Mouse (Mus musculus) hindbrain, postnatal 0 days (tissue): ENCODE data around the gene Cnpy2. TPM values are rescaled to one million over a fixed set of nuclear protein-coding genes. Genes with fewer than 3 reads are reported as not detected.

ENCODE experiments used
- ATAC-seq: fragments of 200-750 bp; cut with Nextera tagmentation; 2 replicates; pipeline ENCODE4 v1.8.0; 2017; ENCODE audit warnings: mild to moderate bottlenecking, moderate TSS enrichment, moderate library complexity
- DNase-seq: peaks from one replicate; pipeline ENCODE4 v3.0.0-alpha.2; 2015; ENCODE audit warnings: low spot score
- H3K27ac ChIP-seq: fragments of 300-500 bp; sonication (generic); 2 replicates; pipeline ENCODE4 v1.5.1; 2014; ENCODE audit warnings: mild to moderate bottlenecking
- H3K27me3 ChIP-seq: fragments of 300-500 bp; sonication (generic); 2 replicates; pipeline ENCODE4 v1.6.1; 2014; ENCODE audit warnings: low read length, mixed read lengths; ENCODE audit not compliant: insufficient read depth
- H3K36me3 ChIP-seq: fragments of 300-500 bp; sonication (generic); 2 replicates; pipeline ENCODE4 v1.6.1; 2014; ENCODE audit warnings: low read length, mixed read lengths; ENCODE audit not compliant: insufficient read depth
- H3K4me1 ChIP-seq: fragments of 300-500 bp; sonication (generic); 2 replicates; pipeline ENCODE4 v1.6.1; 2014; ENCODE audit warnings: antibody characterized with exemption, low read length, mixed read lengths; ENCODE audit not compliant: insufficient read depth
- H3K4me2 ChIP-seq: fragments of 300-500 bp; sonication (generic); 2 replicates; pipeline ENCODE4 v1.6.1; 2014; ENCODE audit warnings: low read depth, mild to moderate bottlenecking, low read length, moderate library complexity, mixed read lengths
- H3K4me3 ChIP-seq: fragments of 300-500 bp; sonication (generic); 2 replicates; pipeline ENCODE4 v1.5.1; 2014; ENCODE audit warnings: low read length
- H3K9ac ChIP-seq: fragments of 300-500 bp; sonication (generic); replicated peaks from 2 replicates; pipeline ENCODE4 v1.6.1; 2014; ENCODE audit warnings: mild to moderate bottlenecking, low read length, moderate library complexity, mixed read lengths
- H3K9me3 ChIP-seq: fragments of 300-500 bp; sonication (generic); 2 replicates; pipeline ENCODE4 v1.6.1; 2016; ENCODE audit warnings: low read length, mixed read lengths
- CTCF ChIP-seq: IDR thresholded peaks from 2 replicates; pipeline ENCODE4 v1.5.1; 2016; ENCODE audit warnings: antibody characterized with exemption, control low read depth, low read depth
- WGBS: fragments of 180-500 bp; shearing (Covaris S2); extraction: QIAGEN DNeasy Blood & Tissue Kit; methylation state at CpG from one replicate; pipeline ENCODE4 v1.1.7; 2014; 5-methylcytosine and 5-hydroxymethylcytosine counted together
- polyA plus RNA-seq: library from polyadenylated mRNA; unstranded; fragments of >200 nt; fragmentation: Nextera tagmentation; extraction: Ambion mirVana; gene quantifications from 2 replicates; pipeline ENCODE4 v1.2.1, GENCODE M21; 2015
- total RNA-seq: library from RNA; depleted of rRNA; stranded (reverse); fragments of >200 nt; gene quantifications from 2 replicates; pipeline ENCODE4 v1.2.3, GENCODE M21; 2014

The Cnpy2 gene
- total and polyA plus RNA-seq, 2 experiments from 2014 or later = 42.9 to 186 TPM

DNA sequence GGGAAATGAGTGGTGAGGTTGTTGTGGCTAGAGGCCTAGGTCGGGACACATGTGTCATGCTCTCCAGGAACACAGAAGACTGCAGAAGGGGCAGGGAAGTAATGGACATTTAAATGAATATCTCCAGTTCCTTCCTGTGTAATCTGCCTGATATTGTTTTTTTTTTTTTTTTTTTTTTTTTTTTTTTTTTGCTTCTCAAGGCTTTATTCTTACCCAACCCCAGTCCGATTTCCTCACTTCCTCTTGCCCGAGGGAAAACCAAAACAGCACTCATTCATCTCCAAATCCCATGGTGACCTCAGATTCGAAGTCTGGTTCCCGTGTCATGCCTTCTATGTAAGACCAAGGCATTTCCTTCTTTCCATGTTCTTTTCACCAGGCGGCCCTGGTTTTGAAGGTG lies 24.0 kb upstream of the Cnpy2 start:
- Histone ChIP-seq H3K9me3 (no peaks in the 10 kb centered on the region), H3K9ac (no peak overlapping the region), H3K36me3 (no peaks in the 10 kb centered on the region), H3K27ac (no peak overlapping the region), H3K4me3 (no peak overlapping the region), H3K27me3 (no peaks in the 10 kb centered on the region), H3K4me2 (no peak overlapping the region), H3K4me1 (peaks cover 5% of the 10 kb centered on the region; the same call in 1 of the 2 replicates)
- TF ChIP-seq CTCF = no peak
- no peak for ATAC-seq
- DNase-seq = no peak
- WGBS = 77% methylated on average over 6 of the region's 6 CpGs

DNA sequence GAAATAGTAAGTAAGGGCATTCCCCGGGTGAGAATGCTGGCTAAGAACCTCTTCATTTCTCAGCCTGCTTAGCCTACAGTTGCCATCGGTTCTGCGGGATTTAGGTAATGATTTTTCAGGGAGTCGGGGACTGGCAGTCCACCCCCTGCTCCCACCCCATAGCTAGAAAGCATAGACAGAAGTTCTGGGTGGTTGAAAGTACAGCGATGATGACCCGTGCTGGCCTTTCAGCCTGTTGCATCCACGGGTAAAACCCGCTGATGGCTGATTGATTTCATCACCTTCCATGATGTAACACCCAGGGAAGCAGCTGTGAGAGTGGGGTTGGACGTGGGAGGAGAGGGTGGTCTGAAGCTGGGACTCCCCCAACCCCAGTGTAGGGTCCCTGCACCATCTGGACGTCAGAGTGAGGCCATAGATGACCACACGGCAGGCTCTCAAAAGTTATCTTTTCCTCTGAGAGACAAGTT lies 23.5 kb upstream of the Cnpy2 start, which contains the start of gene Il23a:
Gene Il23a (minus strand): TSS at position 51 of the 470 bp plus-strand sequence.
- Histone ChIP-seq H3K9ac (no peak within 1 kb of the TSS), H3K9me3 (no peaks in the 10 kb centered on the region), H3K27ac (no peak within 1 kb of the TSS; the same call in 1 of the 2 replicates), H3K36me3 (no peaks in the 10 kb centered on the region), H3K4me1 (peaks cover 7% of the 10 kb centered on the region; the same call in 1 of the 2 replicates), H3K27me3 (no peaks in the 10 kb centered on the region), H3K4me2 (no peak within 1 kb of the TSS), H3K4me3 (no peak within 1 kb of the TSS)
- TF ChIP-seq CTCF = no peak
- 81% methylated on average over 11 of the region's 11 CpGs for WGBS
- no peak for DNase-seq
- ATAC-seq = no peak

DNA sequence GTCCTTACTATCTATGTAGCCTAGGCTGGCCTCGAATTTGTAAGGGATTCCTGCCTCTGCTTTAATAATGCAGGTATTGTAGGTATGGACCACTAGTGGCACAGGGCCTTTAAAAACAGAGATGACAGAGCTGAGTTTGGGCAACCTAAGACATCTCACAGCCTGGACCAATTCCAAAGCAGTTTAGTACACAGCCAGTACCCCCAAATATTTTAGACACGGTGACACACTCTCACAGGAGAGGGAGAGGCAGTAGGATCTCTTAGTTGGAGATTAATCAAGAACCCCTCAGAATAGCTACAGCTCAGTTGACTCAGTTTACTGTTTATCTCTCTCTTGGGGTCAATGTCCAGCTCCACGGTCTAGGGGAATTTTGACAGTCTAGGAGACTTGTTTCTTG lies 19.9 kb upstream of the Cnpy2 start:
- no peak for TF ChIP-seq CTCF
- Histone ChIP-seq H3K36me3 (no peaks in the 10 kb centered on the region), H3K27ac (peak overlapping the region; percentile 95), H3K4me1 (peaks cover 14% of the 10 kb centered on the region), H3K4me2 (peak overlapping the region; percentile 68), H3K9ac (peak overlapping the region; percentile 74), H3K27me3 (no peaks in the 10 kb centered on the region), H3K4me3 (peak overlapping the region; percentile 46), H3K9me3 (no peaks in the 10 kb centered on the region)
- DNase-seq (no peak), ATAC-seq (no peak)
- 33% methylated on average over 3 of the region's 3 CpGs for WGBS

DNA sequence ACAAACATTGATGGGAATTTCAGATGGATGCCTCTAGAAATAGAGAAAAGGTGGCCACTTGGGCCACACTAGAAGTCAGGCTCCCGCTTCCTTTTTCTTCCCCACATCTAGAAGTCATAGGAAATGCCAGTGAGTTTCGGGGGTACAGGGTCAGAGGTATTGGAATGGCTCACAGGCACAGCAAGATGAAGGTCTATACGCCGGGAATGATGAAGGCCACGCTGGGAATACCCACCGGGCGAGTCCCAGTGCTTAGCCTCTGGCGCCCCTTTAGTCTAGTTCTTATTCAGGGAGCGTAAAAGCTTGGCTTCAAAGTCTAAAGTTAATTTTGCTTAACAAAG lies 19.5 kb upstream of the Cnpy2 start:
- Histone ChIP-seq H3K36me3 (0 out of 2 replicates have a peak, but pooled peaks cover under 1% of the 10 kb centered on the region), H3K4me3 (peak overlapping the region; percentile 46), H3K9ac (peak overlapping the region; percentile 74), H3K9me3 (no peaks in the 10 kb centered on the region), H3K4me1 (peaks cover 14% of the 10 kb centered on the region), H3K27ac (peak overlapping the region; percentile 95), H3K27me3 (no peaks in the 10 kb centered on the region), H3K4me2 (peak overlapping the region; percentile 68)
- ATAC-seq = peak; percentile 63
- WGBS = 0% methylated on average over 9 of the region's 9 CpGs
- peak; percentile 5 for DNase-seq
- TF ChIP-seq CTCF = no peak

DNA sequence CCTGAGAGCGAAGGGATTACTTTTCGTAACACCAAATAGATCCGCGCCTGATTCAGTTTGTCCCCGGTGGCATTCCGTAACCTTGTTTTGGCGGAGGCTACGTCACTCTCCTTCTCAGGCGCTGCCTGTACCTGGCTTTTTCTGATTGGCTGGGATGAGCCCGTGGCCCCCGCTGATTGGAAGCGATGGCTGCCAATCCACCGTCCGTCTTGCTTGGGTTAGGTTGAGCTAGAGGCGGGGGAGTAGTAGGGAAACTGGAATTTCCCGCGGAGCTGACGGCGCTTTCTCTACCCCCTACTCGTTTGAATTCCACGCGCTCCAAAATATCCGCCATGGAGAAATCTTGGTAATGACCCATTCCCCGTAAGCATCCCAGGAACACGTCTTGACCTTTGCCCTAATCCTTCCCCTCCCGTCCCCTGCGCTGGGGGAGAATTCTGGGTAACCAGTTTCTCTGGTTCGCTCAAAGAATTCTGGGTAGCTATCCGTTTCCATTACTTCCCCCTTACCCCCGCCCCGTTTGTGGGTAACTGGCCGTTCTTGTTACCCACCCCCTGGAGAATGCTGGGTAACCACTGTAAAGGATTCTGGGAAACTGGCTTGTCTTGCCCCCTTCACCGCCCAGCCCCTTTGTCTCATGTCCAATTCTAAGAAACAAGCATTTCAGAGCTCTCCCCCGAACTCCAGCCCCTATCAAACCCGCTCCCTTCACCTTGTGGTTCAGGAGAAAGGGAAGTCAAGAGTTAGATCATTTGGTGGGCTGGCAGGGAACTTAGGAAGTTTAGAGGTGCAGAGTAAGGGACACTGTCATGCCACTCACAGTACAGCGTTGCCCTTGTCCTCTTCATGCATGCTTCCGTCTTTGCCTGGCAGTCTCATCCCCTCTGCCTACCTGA lies 18.9 kb upstream of the Cnpy2 start, which contains the start of gene Pan2:
Gene Pan2 (plus strand): TSS at position 210 of the 896 bp plus-strand sequence.
- H3K27me3 ChIP-seq = no peaks in the 10 kb centered on the region
- WGBS = 1% methylated on average over 37 of the region's 37 CpGs
- TF ChIP-seq CTCF = no peak
- H3K36me3 ChIP-seq = peaks cover 6% of the 10 kb centered on the region; the same call in 1 of the 2 replicates
- ATAC-seq (peak; percentile 99), DNase-seq (peak; percentile 99)
- no peaks in the 10 kb centered on the region for H3K9me3 ChIP-seq
- peak within 1 kb of the TSS; percentile 46 for H3K4me3 ChIP-seq
- peak within 1 kb of the TSS; percentile 68 for H3K4me2 ChIP-seq
- peak within 1 kb of the TSS; percentile 74 for H3K9ac ChIP-seq
- H3K4me1 ChIP-seq = peaks cover 14% of the 10 kb centered on the region
- peak within 1 kb of the TSS; percentile 95 for H3K27ac ChIP-seq

DNA sequence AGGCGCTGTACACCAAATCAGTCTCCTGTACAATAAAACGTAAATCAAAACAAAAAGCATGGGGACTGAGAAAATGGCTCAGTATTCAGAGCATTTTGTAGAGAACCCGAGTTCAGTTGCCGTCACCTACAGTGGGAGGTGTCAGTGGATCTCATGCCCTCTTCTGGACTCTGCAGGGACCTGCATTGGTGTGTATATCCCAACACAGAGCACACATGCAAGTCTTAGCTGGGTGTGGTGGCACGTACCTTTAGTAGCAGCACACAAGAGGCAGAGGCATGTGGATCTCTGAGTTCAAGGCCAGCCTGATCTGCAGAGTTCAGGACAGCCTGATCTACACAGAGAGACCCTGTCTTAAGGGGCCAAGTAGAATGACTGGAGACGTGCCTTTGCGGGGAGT lies 12.6 kb upstream of the Cnpy2 start:
- WGBS = 86% methylated on average over 7 of the region's 7 CpGs
- H3K27ac ChIP-seq = no peak overlapping the region
- H3K36me3 ChIP-seq = peaks cover 27% of the 10 kb centered on the region
- H3K4me3 ChIP-seq = no peak overlapping the region
- H3K9me3 ChIP-seq = no peaks in the 10 kb centered on the region
- no peak for DNase-seq
- peak; percentile 23; the same call in 1 of the 2 replicates for TF ChIP-seq CTCF
- no peaks in the 10 kb centered on the region for H3K27me3 ChIP-seq
- ATAC-seq = no peak
- no peak overlapping the region for H3K4me2 ChIP-seq
- H3K9ac ChIP-seq = no peak overlapping the region
- no peaks in the 10 kb centered on the region for H3K4me1 ChIP-seq
